Mouse (Mus musculus) R1 (cell line): ENCODE results near the gene Vps16.

Experiments used
- DNase-seq: peaks from one replicate; pipeline ENCODE4 v3.0.0-alpha.2; 2018; ENCODE audit warnings: low read depth, low spot score

The Vps16 gene

DNA sequence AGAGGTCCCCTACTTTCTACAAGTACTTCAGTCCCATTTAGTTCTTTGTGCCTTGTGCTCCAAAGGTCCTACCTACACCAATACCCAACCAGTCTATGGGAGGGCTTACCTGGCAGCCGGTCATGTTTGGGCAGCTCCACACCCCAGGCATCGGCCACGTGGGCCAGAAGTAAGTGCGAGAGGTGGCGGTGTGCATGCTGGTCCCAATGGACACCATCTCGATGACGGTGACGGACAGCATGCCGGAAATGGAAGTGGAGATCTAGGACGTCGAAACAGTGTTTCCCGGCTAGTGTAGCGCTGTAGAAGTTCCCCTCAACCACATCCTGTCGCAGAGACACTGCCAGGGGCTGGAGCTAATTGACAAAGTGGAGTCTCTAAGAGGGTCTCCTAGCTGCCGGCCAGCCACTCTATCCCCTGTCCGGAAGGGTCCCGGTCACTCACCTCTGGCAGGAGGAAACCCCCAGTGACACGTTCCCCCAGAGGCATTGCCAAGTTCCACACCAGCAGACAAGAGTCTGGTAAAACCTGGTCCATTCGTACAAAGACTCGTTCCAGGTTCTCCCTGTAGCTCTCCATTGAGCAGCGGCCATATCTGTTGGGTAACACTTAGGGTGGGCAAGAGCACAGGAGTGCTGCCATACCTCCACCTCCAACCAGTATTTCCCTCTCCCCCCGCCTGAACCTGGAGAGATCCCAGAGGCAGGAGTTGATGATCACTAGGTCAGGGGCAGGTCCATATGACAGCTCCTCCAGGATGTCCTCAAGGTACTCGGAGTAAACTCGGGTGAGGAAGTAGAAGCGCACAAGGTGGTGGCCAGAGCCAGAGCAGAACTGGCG is 2.1 kb upstream of the Vps16 start:
- DNase-seq, result no peak

DNA sequence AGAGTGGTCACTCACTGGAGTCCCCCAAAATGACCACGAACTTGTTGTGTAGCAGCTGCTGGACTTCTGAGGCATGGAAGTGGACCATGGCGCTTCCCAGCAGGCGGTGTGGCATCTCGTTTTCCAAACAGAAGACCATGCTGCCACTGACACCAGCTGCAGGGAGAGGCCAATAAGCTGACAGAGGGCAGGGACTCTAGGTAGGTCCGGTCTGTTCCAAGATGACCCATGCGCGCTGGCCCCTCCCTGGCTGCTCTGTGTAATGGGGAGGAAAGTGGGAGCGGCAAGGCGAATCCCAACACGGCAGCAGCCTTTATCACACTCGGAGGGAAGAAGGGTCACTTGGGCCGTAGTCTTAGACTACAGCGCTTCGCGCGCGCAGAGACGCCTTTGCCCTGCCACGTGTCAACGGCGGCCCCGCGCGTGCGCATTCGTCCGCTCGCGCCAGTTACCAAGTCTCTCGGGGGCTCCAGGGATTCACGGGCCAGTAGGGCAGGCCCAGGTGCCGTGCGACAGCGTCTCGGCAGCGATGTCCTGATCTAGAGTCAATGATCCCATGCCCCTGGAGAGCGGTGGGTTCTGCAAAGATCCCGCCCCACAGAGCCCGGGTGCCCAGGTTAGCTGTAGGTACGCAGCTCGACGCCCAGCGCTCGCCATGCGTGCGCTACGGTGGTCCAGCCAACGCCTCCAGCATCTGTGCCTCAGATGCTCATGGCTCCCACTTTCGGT is 578 bp upstream of the Vps16 start:
- peak; percentile 84 for DNase-seq

DNA sequence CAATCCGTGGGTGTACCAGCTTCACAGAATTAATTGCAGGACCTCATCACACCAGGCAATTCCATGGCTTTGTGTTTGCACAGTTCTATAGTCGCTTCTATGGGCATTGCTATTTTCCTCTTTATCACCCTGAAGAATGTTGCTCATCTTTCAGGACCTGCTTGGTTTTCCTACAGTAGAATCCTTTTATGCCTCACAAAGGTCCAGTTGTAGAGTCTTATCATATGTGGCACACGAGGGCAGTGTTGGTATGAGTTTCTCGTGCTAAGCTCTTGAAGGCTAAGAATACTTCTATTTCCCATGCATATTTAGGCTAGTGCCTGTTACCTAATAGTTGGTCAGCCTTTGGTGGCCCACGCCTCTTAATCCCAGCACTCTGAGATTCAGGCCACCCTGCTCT is 973 bp downstream of the Vps16 start:
- DNase-seq, result no peak

DNA sequence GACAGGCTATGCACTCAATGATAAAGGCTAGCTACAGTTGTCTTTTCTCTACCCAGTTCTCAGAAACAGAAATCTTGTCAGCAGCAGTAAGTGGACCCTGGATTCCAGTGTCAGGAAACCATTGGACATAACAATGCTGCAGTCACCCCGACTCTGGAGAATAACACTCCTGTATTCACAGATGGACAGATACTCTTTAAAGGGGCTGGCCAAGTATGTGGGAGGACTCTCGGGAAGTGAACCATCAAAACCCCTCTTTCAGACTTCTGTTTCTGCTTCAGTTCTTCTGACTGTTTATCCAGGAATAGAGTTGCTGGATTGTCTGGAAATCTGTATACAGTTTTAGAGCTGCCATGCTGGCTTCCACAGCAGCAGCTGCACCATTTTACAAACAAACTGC is 5.7 kb downstream of the Vps16 start:
- DNase-seq, result no peak

DNA sequence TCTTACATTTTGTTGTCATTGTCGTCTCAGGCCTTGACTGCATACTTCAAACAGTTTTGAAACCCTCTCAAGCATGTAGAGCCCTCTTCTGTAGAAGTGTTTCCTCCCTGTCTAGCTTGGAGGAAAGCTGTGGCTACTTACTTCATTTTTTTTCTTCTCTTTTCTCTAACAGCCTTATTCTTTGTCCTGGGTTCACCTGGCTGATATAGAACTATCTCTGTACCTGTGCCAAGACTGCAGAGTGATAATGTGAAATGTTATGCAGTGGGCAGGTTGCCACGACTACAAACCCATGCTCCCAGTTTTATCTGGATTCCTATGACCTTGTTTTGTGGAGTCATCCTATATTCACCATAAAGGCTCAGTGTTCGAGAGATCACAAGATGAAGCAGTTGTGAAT is 6.3 kb downstream of the Vps16 start:
- DNase-seq, result no peak

DNA sequence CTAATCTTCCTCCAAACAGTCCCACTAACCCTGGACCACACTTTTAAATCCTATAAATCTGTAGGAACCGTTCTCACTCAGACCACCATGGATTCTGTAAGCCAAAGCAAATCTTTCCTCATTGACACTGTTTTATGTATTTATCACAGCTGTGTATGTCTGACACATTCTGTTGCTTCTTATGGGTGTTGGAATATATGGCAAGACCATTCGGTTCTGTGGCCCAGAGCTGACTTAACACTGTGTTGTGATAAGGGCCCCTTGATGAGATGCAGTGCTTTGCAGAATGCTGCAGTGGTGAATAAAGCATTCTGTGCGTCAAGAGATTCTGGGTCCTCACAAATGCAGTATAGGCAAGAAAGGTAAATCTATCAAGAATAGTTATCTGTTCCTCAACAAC is 8.0 kb downstream of the Vps16 start:
- DNase-seq, result no peak

DNA sequence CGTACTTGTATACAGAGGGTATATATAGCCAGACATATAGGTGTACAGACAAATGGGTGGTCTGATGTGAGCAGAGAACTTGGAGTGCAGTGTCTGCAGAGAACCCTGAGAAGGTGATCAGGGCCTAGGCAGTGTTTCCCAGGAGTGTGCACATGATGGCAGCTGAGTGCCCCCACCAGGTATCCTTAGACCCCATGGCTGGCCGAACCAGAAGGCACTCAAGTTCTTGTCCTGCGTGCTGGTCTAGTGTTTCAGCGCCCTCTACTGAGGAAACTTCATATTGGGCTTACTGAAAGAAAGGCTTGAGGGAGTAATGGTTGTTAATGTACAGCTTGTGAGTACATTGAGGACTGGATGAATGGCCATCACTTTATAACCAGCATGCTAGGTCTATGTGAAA is 9.0 kb downstream of the Vps16 start:
- DNase-seq, result peak; percentile 70

DNA sequence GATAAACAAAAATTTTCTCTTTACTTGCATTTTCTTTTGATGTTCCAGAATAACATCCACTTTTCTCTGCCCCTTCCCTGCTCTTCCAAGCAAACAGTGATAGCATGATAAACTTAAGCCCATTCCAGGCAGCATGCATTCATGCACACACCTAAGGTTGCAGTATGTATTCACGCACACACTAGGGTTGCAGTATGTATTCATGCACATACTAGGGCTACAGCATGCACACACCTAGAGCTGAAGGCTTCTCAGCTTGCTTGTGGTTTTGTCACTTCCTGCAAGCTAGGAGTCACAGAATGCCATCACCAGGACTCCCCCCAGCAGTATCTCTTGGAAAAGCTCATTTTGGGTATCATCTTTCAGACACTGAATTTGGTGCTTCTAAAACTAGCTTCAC is 12.6 kb downstream of the Vps16 start:
- no peak for DNase-seq

DNA sequence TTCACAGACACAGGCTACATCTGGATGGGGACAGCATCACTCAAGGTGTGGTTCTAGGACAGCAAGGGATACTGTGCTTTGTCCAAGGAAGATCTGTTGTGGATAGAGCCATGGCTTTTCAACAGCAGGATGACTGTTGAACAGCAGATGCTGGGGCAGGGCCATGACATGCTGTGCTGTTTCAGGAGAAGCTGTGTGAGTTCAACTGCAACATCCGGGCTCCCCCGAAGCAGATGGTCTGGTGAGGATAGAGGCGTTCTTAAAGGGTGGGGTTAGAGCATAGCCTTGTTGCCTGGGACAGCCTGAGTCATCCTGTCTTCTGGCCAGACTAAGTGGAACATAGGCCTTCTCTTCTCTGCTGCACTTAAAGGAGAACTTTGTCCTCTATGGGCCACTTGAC is 14.7 kb downstream of the Vps16 start:
- DNase-seq, result peak; percentile 17

DNA sequence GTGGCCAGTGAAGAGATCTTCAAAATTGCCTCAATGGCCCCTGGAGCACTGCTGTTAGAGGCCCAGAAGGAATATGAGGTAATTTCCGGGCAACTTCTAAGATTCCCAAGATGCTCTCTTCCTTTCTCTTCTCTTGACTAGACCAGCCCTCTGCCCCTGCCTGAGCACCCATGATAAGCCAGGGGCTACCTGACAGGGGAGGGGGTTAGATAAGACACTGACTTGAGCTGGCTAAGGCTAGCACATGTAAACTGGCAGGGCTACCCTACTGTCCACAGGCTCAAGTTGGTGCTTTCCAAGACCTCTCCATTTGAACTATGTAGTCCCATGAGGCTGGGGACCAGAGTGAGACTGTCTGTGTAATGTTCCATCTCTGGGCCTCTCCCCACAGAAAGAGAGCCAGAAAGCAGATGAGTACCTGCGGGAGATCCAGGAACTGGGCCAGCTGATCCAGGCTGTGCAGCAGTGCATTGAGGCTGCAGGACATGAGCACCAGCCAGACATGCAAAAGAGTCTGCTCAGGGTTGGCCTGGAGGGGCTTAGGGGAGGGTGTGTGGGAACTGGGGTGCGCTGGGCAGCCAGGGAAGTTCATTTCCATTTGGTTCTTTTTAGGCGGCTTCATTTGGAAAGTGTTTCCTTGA is 15.8 kb downstream of the Vps16 start:
- no peak for DNase-seq

DNA sequence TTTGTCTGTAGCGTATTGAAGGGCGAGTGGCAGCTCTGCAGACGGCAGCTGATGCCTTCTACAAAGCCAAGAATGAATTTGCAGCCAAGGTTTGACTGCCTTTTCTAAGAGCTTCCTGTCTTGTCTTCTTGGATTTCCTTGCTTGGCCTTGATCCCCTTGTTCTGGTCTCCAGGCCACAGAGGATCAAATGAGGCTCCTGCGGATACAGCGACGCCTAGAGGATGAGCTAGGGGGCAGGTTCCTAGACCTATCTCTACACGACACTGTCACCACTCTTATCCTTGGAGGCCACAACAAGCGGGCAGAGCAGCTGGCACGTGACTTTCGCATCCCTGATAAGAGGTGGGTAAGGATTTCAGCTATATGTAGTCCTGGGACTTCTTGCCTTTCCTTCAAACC is 18.0 kb downstream of the Vps16 start:
- DNase-seq, result peak; percentile 53

DNA sequence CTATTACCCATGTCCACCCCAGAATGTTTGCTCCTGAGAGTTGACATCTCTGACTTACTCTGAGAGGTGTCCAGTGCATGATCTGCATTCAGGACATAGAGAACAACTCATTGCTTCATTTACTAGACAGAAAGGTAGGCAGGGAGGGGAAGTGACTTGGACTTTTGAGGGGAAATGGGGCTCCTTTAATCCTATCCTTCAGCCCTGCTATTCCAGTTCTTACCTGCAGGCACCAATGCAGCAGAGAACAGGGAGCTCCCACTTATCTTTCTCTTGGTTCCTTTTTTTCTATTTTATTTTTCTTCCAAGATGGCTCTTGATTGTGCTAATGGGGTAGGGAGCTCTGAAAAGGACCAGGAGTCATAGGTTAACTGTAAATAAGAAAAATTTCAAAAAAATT is 24.3 kb downstream of the Vps16 start:
- peak; percentile 21 for DNase-seq

DNA sequence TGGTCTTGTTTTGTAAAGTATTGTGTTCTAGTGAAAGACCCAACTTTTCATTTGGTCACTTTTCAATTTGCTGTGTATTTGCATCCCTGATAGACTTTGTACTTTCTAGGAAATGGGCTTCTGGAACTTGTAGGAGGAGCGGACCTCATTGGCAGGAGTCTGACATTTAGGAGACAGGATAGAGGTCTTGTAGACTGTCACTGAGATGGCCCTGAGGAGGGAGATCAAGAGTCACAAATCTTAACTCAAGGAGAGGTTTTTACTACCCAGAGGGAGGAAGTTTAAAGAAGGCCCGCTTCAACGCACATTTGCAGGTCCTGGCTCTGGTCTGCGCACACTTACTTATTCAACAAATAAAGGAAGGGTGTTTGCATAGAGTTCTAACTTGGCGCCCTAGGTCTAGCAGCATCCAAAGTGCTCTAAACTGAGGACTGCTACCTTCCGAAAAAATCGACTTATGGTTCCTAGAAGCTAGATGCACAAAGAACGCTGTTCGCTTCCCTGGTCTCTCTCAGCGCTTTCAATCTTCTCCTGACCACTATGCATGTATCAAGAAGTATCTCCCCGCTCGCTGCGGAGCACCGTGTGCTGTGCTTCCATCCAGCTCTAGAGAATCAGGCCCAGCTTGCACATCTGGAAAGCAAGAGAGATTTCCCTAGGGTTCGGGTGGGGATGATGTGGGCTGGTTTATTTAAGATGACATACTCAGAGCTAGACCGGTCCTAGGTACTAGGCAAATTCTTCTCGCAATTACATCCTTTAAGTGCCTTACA is 25.1 kb downstream of the Vps16 start:
- DNase-seq, result peak; percentile 21

DNA sequence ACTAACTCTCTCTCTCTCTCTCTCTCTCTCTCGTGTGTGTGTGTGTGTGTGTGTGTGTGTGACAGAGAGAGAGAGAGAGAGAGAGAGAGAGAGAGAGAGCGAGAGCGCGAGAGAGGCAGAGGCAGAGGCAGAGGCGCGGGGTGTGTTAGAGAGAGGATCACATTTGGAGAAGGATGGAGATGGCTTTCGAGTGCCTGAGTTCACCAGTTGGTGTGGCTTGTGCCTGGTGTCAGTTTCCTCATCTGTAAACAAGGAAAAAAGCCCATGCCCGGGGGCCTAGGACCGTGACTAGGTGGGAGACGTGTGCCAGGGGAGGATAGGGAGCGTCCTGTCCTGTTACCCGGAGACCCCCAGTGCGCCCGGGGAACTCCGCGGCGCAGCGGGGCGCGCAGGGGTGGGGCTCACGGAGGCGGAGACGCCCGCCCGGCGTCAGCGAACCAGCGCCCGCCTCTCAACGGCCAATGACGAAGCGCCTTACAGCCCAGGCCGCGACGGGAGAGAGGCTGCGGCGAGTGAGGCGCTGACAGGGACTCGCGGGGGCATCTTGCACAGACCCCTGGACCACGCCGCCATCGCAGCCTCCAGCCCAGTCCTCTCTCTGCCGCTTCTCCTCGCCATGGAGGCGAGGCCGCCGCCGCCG is 25.8 kb downstream of the Vps16 start, which contains the start of gene Ptpra:
Ptpra (plus strand) TSS at position 485 of the 640 bp plus-strand sequence.
- DNase-seq, result peak; percentile 87

DNA sequence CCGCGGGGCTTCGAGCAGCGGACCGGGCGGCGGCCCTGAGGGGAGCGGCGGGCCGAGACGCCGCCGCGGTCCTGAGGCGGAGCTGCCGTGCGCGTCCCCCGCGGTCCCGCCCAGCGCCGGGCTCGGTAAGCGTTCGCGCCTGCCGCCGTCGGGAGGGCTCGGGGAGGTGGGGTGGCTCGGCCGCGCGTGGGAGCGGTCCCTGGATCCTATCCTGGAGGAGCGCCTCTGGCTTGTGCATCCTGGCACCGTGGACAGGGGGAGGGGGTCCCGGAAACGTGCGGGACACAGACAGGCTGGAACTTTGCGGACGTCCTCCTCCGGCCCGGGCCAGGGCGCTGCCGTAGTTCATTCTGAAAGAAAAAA is 26.3 kb downstream of the Vps16 start:
- peak; percentile 42 for DNase-seq

DNA sequence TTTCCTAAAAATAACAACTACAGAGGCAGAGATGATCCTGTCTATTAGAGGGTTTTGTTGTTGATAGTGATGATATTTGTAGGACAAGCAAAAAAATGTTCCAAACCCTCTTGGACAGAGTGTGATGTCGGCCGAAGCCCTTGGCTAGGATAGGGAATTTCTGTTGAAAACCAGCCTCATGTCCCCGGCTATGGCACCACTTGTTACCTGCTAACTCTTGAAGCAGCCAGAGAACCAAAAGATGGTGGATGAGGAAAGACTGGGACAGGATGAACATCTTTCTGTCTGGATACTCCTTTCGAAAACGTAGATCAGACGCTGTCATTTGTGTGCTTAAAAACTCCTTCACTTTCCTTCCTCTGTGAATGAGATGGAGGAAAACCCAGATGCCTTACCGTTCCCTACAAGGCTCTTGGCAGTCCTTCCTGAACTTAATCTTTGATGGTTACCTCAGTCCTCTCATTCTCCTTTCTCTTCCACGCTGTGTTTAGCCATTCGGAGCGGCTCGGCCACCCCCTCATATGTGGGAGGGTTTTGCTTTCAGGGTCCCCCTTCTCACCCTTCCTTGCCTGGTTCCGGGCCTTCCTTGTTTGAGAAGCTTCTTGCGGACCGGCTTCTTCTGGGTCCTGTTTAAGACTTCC is 27.1 kb downstream of the Vps16 start:
- DNase-seq, result no peak

DNA sequence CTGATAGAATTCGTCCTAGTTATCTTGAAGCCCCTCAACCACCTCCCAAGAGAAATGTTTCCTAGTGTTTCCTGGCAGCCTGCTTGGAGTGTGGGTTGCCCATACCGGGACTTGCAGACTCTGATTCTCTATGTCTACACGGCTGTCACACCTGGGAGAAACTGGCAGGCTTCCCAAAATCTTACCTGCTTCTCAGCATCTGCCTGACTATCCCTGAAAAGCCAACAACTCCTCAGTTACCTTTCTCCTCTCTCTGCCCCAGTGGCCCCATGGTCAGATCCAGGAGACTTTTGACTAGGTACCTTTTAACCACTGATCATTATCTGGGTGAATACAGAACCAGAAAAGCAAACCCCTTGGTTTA is 27.6 kb downstream of the Vps16 start:
- DNase-seq, result no peak

DNA sequence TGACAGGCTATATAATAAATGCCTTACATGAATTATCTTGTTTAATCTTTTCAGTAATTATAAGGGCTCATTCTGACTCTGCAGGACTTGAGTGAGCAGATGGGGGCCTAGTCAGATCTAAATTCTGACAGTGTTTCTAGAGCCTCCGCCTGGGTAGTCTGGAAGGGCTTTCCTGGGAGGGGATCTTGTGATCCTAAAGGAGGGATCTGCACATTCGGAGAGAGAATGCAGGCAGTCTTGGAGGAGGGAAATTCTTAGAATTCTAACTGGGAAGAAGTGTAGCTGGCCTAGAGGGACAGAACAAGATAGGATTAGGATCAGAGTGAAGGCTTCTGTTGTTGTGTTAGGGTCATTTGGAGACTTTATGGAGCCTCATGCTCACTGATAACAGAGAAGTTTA is 28.1 kb downstream of the Vps16 start:
- no peak for DNase-seq

DNA sequence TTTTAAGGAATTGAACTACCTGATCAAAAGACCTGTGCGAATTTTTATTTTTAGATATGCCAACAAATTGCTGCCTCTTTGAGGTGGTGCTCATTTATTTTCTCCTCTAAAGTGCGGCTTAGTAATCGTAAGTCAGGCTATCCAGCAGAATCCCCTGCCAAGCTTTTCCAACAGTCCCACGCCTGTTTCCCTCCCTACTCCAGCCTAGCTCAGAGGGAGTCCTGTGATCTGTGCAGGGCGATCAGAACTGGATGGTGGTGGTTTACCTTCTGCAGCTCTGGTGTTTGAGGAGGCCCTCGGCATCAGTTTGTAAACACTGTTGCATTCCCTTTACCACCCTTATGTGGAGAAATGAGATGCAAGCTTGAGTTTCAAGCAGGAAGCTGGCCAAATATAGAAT is 29.3 kb downstream of the Vps16 start:
- no peak for DNase-seq

DNA sequence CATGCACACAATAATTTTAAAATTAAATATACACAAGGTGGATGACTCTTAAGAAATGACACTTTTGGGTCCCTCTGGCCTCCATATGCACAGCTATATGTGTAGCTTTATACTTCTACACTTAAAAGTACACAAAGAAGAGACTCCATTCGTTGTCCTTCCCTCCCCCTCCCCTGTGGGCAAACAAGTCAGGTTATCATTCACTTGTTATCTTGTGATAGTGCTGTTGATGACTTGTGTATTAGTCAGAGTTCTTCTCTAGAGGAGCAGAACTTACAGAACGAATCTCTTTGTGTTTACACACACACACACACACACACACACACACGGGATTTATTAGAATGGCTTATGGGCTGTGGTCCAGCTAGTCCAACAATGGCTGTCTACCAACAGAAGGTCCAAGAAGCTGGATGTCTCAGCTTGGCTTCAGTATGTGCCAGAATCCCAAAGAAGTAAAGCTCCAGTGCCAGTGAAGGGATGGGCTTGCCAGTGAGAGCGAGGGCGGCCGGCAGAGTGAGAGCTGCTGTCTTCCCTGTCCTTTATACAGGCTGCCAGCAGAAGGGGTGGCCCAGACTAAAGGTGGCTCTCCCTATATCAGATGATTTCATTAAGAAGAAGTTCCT is 30.7 kb downstream of the Vps16 start:
- no peak for DNase-seq

DNA sequence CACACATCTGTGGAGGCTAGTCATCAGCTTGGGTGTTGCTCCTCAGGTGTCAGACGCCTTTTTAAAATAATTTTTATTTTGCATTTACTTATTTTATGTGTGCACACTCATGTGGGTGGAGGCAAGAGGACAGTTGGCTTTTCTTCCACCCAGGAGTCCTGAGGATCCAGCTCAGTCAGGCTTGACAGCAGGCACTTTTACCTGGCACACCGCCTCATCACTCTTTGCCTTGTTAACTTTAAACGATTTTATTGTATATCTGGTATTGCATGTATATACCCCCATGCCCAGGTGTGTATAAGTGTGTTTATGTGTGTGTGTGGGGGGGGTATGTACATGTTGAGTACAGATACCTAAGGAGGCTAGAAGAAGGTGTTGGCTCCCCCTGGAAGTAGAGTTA is 33.7 kb downstream of the Vps16 start:
- no peak for DNase-seq
